Mouse (Mus musculus) liver, embryonic 14.5 days (tissue): Measurements from ENCODE around the gene Arid2. TPM values are rescaled to one million over a fixed set of nuclear protein-coding genes. Genes with fewer than 3 reads are reported as not detected.

ENCODE experiments used
- ATAC-seq: fragments of 200-750 bp; cut with Nextera tagmentation; 2 replicates; pipeline ENCODE4 v1.8.0; 2017; ENCODE audit warnings: moderate number of reproducible peaks, mild to moderate bottlenecking, moderate library complexity; ENCODE audit not compliant: insufficient read depth
- DNase-seq, 3 experiments: peaks; one replicate each; pipeline ENCODE4 v3.0.0-alpha.2; 2012 to 2013; ENCODE audit warnings: low read depth in 3 of 3, low spot score in 3 of 3
- H3K27ac ChIP-seq: fragments of 300-500 bp; sonication (generic); 2 replicates; pipeline ENCODE4 v1.5.1; 2014; ENCODE audit warnings: moderate library complexity, mild to moderate bottlenecking, control low read depth, inconsistent platforms
- H3K27me3 ChIP-seq: fragments of 300-500 bp; sonication (generic); 2 replicates; pipeline ENCODE4 v1.6.1; 2014; ENCODE audit warnings: mild to moderate bottlenecking, low read length, moderate library complexity; ENCODE audit not compliant: control insufficient read depth, insufficient read depth
- H3K36me3 ChIP-seq: fragments of 300-500 bp; sonication (generic); replicated peaks from 2 replicates; pipeline ENCODE4 v1.6.1; 2014; ENCODE audit warnings: low read depth; ENCODE audit not compliant: control insufficient read depth, insufficient read depth
- H3K4me1 ChIP-seq, 2 experiments: fragments of 200-500 bp in 1 of 2; fragments of 300-500 bp in 1 of 2; sonication (generic) in 1 of 2; replicated peaks; 2 replicates each; pipeline ENCODE4 v1.6.1; 2012 to 2014; ENCODE audit warnings: antibody characterized with exemption in 1 of 2, inconsistent platforms in 1 of 2, low read length in 1 of 2; ENCODE audit not compliant: control insufficient read depth in 2 of 2, insufficient read depth in 2 of 2
- H3K4me2 ChIP-seq: fragments of 300-500 bp; sonication (generic); 2 replicates; pipeline ENCODE4 v1.6.1; 2014; ENCODE audit warnings: low read depth, mild to moderate bottlenecking, control low read depth, moderate library complexity
- H3K4me3 ChIP-seq, 2 experiments: fragments of 200-500 bp in 1 of 2; fragments of 300-500 bp in 1 of 2; sonication (generic) in 1 of 2; 2 replicates each; pipeline ENCODE4 v1.5.1; 2012 to 2014; ENCODE audit warnings: low read depth in 2 of 2, low read length in 2 of 2, mild to moderate bottlenecking in 2 of 2, control low read depth in 1 of 2, inconsistent platforms in 1 of 2, moderate library complexity in 1 of 2; ENCODE audit not compliant: insufficient read depth in 1 of 2
- H3K9ac ChIP-seq: fragments of 300-500 bp; sonication (generic); replicated peaks from 2 replicates; pipeline ENCODE4 v1.6.1; 2014; ENCODE audit warnings: mild to moderate bottlenecking, control low read depth, moderate library complexity
- H3K9me3 ChIP-seq: fragments of 300-500 bp; sonication (generic); 2 replicates; pipeline ENCODE4 v1.6.1; 2016; ENCODE audit warnings: low read length, mixed read lengths; ENCODE audit not compliant: control insufficient read depth
- CTCF ChIP-seq: IDR thresholded peaks from 2 replicates; pipeline ENCODE4 v1.5.1; 2016; ENCODE audit warnings: antibody characterized with exemption, low read depth, control low read depth
- EP300 ChIP-seq: IDR thresholded peaks from 2 replicates; pipeline ENCODE4 v1.6.1; 2016; ENCODE audit warnings: antibody characterized with exemption, low read depth
- WGBS: fragments of 180-500 bp; shearing (Covaris S2); extraction: QIAGEN DNeasy Blood & Tissue Kit; methylation state at CpG from one replicate; pipeline ENCODE4 v1.1.7; 2014; ENCODE audit not compliant: insufficient replicate concordance; 5-methylcytosine and 5-hydroxymethylcytosine counted together
- polyA plus RNA-seq, 2 experiments: library from polyadenylated mRNA; depleted of rRNA in 1 of 2; stranded (reverse) in 1 of 2; unstranded in 1 of 2; fragments of >200 nt; fragmentation: Nextera tagmentation in 1 of 2; extraction: Ambion mirVana in 1 of 2; gene quantifications; 2 replicates each; pipeline versions ENCODE4 v1.2.1 to v1.2.3; 2012 to 2014

The Arid2 gene
- polyA plus RNA-seq, 2 experiments, result 8.1 to 8.5 TPM

GRCm38 (mm10) chr15:96254356-96254755 lies 33.0 kb upstream of the Arid2 start:
- TF ChIP-seq EP300 (no peak), CTCF (no peak)
- Histone ChIP-seq H3K4me1 (no peaks in the 10 kb centered on the region), H3K27ac (no peak overlapping the region), H3K9me3 (no peaks in the 10 kb centered on the region), H3K9ac (no peak overlapping the region), H3K36me3 (no peaks in the 10 kb centered on the region), H3K27me3 (peaks cover 3% of the 10 kb centered on the region; the same call in 1 of the 2 replicates), H3K4me3 (no peak overlapping the region), H3K4me2 (peak overlapping the region; percentile 30)
- no peak for DNase-seq
- 12% methylated on average over 17 of the region's 17 CpGs for WGBS
- no peak for ATAC-seq

GRCm38 (mm10) chr15:96257781-96258180 lies 29.5 kb upstream of the Arid2 start:
- Histone ChIP-seq H3K9ac (no peak overlapping the region), H3K4me2 (no peak overlapping the region), H3K36me3 (no peaks in the 10 kb centered on the region), H3K9me3 (no peaks in the 10 kb centered on the region), H3K4me3 (no peak overlapping the region), H3K27me3 (peaks cover 3% of the 10 kb centered on the region; the same call in 1 of the 2 replicates), H3K4me1 (no peaks in the 10 kb centered on the region), H3K27ac (no peak overlapping the region)
- ATAC-seq, result no peak
- no peak for TF ChIP-seq EP300
- TF ChIP-seq CTCF, result no peak
- WGBS, result 55% methylated on average over 5 of the region's 5 CpGs
- no peak for DNase-seq

- no peaks in the 10 kb centered on the region for H3K27me3 ChIP-seq
- 62% methylated on average over 3 of the region's 3 CpGs for WGBS
- no peaks in the 10 kb centered on the region for H3K4me1 ChIP-seq
- no peak overlapping the region for H3K4me2 ChIP-seq
- ATAC-seq (no peak), DNase-seq (no peak)
- no peaks in the 10 kb centered on the region; the same call in 1 of the 2 replicates for H3K9me3 ChIP-seq
- no peak overlapping the region for H3K27ac ChIP-seq
- no peaks in the 10 kb centered on the region; the same call in 1 of the 2 replicates for H3K36me3 ChIP-seq
- TF ChIP-seq CTCF, result no peak
- TF ChIP-seq EP300, result no peak
- no peak overlapping the region for H3K4me3 ChIP-seq
- no peak overlapping the region for H3K9ac ChIP-seq
Measured at GRCm38 (mm10) chr15:96264614-96265013, 22.7 kb upstream of the Arid2 start.

- WGBS, result 73% methylated on average over 9 of the region's 9 CpGs
- ATAC-seq (no peak), DNase-seq (no peak)
- Histone ChIP-seq H3K27me3 (no peaks in the 10 kb centered on the region), H3K9ac (no peak overlapping the region), H3K4me3 (no peak overlapping the region), H3K4me2 (no peak overlapping the region), H3K9me3 (no peaks in the 10 kb centered on the region; the same call in 1 of the 2 replicates), H3K27ac (no peak overlapping the region), H3K4me1 (peaks cover 0 to 4% of the 10 kb centered on the region in 2 experiments; a peak in 2 of 4 replicates), H3K36me3 (no peaks in the 10 kb centered on the region; the same call in 1 of the 2 replicates)
- no peak for TF ChIP-seq CTCF
- no peak for TF ChIP-seq EP300
Measured at GRCm38 (mm10) chr15:96267933-96268332, 19.4 kb upstream of the Arid2 start.

- ATAC-seq (no peak), DNase-seq (no peak)
- no peak overlapping the region for H3K9ac ChIP-seq
- H3K4me1 ChIP-seq, result peaks cover 0 to 4% of the 10 kb centered on the region in 2 experiments; a peak in 2 of 4 replicates
- no peak overlapping the region for H3K4me2 ChIP-seq
- no peaks in the 10 kb centered on the region for H3K27me3 ChIP-seq
- H3K36me3 ChIP-seq, result no peaks in the 10 kb centered on the region; the same call in 1 of the 2 replicates
- TF ChIP-seq EP300, result no peak
- TF ChIP-seq CTCF, result no peak
- WGBS, result 77% methylated on average over 9 of the region's 9 CpGs
- no peak overlapping the region for H3K4me3 ChIP-seq
- no peaks in the 10 kb centered on the region; the same call in 1 of the 2 replicates for H3K9me3 ChIP-seq
- H3K27ac ChIP-seq, result no peak overlapping the region
Measured at GRCm38 (mm10) chr15:96268610-96269009, 18.7 kb upstream of the Arid2 start.
